Mouse (Mus musculus): Measurements from ENCODE around the gene Epha3.

Gene Epha3

GRCm38 (mm10) chr16:63783544-63783943 lies 80.4 kb downstream of the Epha3 start:
- DNase-seq (ENCODE audit: low spot score in 2 of 2), result no peak

GRCm38 (mm10) chr16:63782101-63782500 lies 81.9 kb downstream of the Epha3 start:
- DNase-seq (ENCODE audit: low spot score in 2 of 2), result no peak

- DNase-seq (ENCODE audit: low spot score in 2 of 2), result no peak
These were observed 83.8 kb downstream of the Epha3 start for GRCm38 (mm10) chr16:63780151-63780550.

GRCm38 (mm10) chr16:63777811-63778210 lies 86.2 kb downstream of the Epha3 start:
- DNase-seq (ENCODE audit: low spot score in 2 of 2), result no peak

- DNase-seq (ENCODE audit: low spot score in 2 of 2), result no peak
These were observed 91.4 kb downstream of the Epha3 start for GRCm38 (mm10) chr16:63772566-63772965.

GRCm38 (mm10) chr16:63767589-63767988 lies 96.4 kb downstream of the Epha3 start:
- DNase-seq (ENCODE audit: low spot score in 2 of 2), result no peak

- DNase-seq (ENCODE audit: low spot score in 2 of 2), result no peak
These were observed 102.8 kb downstream of the Epha3 start for GRCm38 (mm10) chr16:63761177-63761576.

GRCm38 (mm10) chr16:63760112-63760511 lies 103.9 kb downstream of the Epha3 start:
- no peak for DNase-seq (ENCODE audit: low spot score in 2 of 2)

- no peak for DNase-seq (ENCODE audit: low spot score in 2 of 2)
These were observed 110.9 kb downstream of the Epha3 start for GRCm38 (mm10) chr16:63753052-63753451.

GRCm38 (mm10) chr16:63747817-63748216 lies 116.2 kb downstream of the Epha3 start:
- no peak for DNase-seq (ENCODE audit: low spot score in 2 of 2)

- DNase-seq (ENCODE audit: low spot score in 2 of 2), result no peak
These were observed 118.5 kb downstream of the Epha3 start for GRCm38 (mm10) chr16:63745465-63745864.

GRCm38 (mm10) chr16:63743208-63743854 lies 120.6 kb downstream of the Epha3 start:
- no peak for DNase-seq (ENCODE audit: low spot score in 2 of 2)

- DNase-seq (ENCODE audit: low spot score in 2 of 2), result no peak
These were observed 144.7 kb downstream of the Epha3 start for GRCm38 (mm10) chr16:63719235-63719634.

GRCm38 (mm10) chr16:63717317-63717716 lies 146.7 kb downstream of the Epha3 start:
- DNase-seq (ENCODE audit: low spot score in 2 of 2), result no peak

- no peak for DNase-seq (ENCODE audit: low spot score in 2 of 2)
These were observed 156.8 kb downstream of the Epha3 start for GRCm38 (mm10) chr16:63706912-63707868.

GRCm38 (mm10) chr16:63689371-63689770 lies 174.6 kb downstream of the Epha3 start:
- DNase-seq (ENCODE audit: low spot score in 2 of 2), result no peak

GRCm38 (mm10) chr16:63684211-63684610 lies 179.8 kb downstream of the Epha3 start:
- no peak for DNase-seq (ENCODE audit: low spot score in 2 of 2)

GRCm38 (mm10) chr16:63674426-63674825 lies 189.5 kb downstream of the Epha3 start:
- no peak for DNase-seq (ENCODE audit: low spot score in 2 of 2)

- DNase-seq (ENCODE audit: low spot score in 2 of 2), result no peak
These were observed 190.6 kb downstream of the Epha3 start for GRCm38 (mm10) chr16:63673236-63673840.

GRCm38 (mm10) chr16:63665897-63666464 lies 198.0 kb downstream of the Epha3 start:
- no peak for DNase-seq (ENCODE audit: low spot score in 2 of 2)

- DNase-seq (ENCODE audit: low spot score in 2 of 2), result no peak
These were observed 205.5 kb downstream of the Epha3 start for GRCm38 (mm10) chr16:63658302-63658974.

- DNase-seq (ENCODE audit: low spot score in 2 of 2), result no peak
These were observed 206.2 kb downstream of the Epha3 start for GRCm38 (mm10) chr16:63657743-63658142.

Data from spleen, postnatal 36 days (tissue).